Mouse (Mus musculus) thymus, adult 2 months (tissue): ENCODE measurements around the gene Macrod2.

ENCODE experiments used
- CTCF ChIP-seq: fragments of 200-500 bp; IDR thresholded peaks from 2 replicates; pipeline ENCODE4 v1.5.1; 2012; ENCODE audit warnings: mild to moderate bottlenecking, control low read depth, low read length, moderate library complexity, borderline replicate concordance; ENCODE audit not compliant: control insufficient read depth, poor library complexity, insufficient read depth; ENCODE audit errors: extremely low read depth
- POLR2A ChIP-seq: fragments of 200-500 bp; IDR thresholded peaks from 2 replicates; pipeline ENCODE4 v1.6.1; 2012; ENCODE audit warnings: mild to moderate bottlenecking, low read length, control low read depth, moderate library complexity; ENCODE audit not compliant: control insufficient read depth, poor library complexity, insufficient read depth; ENCODE audit errors: extremely low read depth

DNA sequence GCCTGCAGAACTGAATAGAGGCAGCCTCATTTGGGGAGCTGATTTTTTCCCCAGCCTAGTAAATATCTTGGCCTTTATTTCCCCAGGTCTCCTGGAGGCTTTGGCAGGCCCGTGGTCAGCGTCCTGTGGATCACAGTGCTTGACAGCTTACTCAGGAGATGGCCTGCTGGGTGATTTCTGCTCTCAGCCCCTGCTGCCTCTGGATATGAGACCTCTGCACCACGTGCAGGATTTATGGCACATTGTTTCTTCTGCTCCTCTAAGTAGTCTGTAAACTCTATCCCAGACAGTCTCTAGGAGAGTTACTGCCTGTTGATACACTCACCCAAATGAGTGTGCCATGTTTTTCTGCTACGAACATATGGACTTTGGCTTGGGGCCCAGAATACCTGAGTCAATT is 1187.8 kb downstream of the Macrod2 start:
- TF ChIP-seq CTCF (no peak), POLR2A (no peak)
